Mouse (Mus musculus) heart, embryonic 15.5 days (tissue): ENCODE results near the gene Cers2. TPM values are rescaled to one million over a fixed set of nuclear protein-coding genes. Genes with fewer than 3 reads are reported as not detected.

ENCODE experiments used
- ATAC-seq: fragments of 200-750 bp; cut with Nextera tagmentation; replicated peaks from 2 replicates; pipeline ENCODE4 v1.8.0; 2017; ENCODE audit warnings: low read depth, moderate TSS enrichment; ENCODE audit not compliant: insufficient number of reproducible peaks, insufficient read depth, low FRiP score
- H3K27ac ChIP-seq: fragments of 300-500 bp; sonication (generic); 2 replicates; pipeline ENCODE4 v1.5.1; 2015; ENCODE audit warnings: mild to moderate bottlenecking, inconsistent platforms
- H3K27me3 ChIP-seq: fragments of 300-500 bp; sonication (generic); 2 replicates; pipeline ENCODE4 v1.6.1; 2015; ENCODE audit warnings: inconsistent platforms
- H3K36me3 ChIP-seq: fragments of 300-500 bp; sonication (generic); 2 replicates; pipeline ENCODE4 v1.6.1; 2015; ENCODE audit warnings: mild to moderate bottlenecking, inconsistent platforms
- H3K4me1 ChIP-seq: fragments of 300-500 bp; sonication (generic); replicated peaks from 2 replicates; pipeline ENCODE4 v1.6.1; 2015; ENCODE audit warnings: inconsistent platforms
- H3K4me2 ChIP-seq: fragments of 300-500 bp; sonication (generic); 2 replicates; pipeline ENCODE4 v1.6.1; 2015; ENCODE audit warnings: inconsistent platforms, mild to moderate bottlenecking, moderate library complexity
- H3K4me3 ChIP-seq: fragments of 300-500 bp; sonication (generic); 2 replicates; pipeline ENCODE4 v1.5.1; 2015; ENCODE audit warnings: mild to moderate bottlenecking, inconsistent platforms
- H3K9ac ChIP-seq: fragments of 300-500 bp; sonication (generic); 2 replicates; pipeline ENCODE4 v1.6.1; 2015; ENCODE audit warnings: mild to moderate bottlenecking, inconsistent platforms
- H3K9me3 ChIP-seq: fragments of 300-500 bp; sonication (generic); replicated peaks from 2 replicates; pipeline ENCODE4 v1.6.1; 2016; ENCODE audit warnings: inconsistent platforms
- WGBS: fragments of 180-500 bp; shearing (Covaris S2); methylation state at CpG from one replicate; pipeline ENCODE4 v1.1.7; 2015; ENCODE audit warnings: mixed read lengths; 5-methylcytosine and 5-hydroxymethylcytosine counted together
- polyA plus RNA-seq: library from polyadenylated mRNA; unstranded; fragments of >200 nt; fragmentation: Nextera tagmentation; extraction: Ambion mirVana; gene quantifications from 2 replicates; pipeline ENCODE4 v1.2.1, GENCODE M21; 2015

Cers2 gene
- polyA plus RNA-seq, 1 experiment from 2014 or later, result 120 TPM

DNA sequence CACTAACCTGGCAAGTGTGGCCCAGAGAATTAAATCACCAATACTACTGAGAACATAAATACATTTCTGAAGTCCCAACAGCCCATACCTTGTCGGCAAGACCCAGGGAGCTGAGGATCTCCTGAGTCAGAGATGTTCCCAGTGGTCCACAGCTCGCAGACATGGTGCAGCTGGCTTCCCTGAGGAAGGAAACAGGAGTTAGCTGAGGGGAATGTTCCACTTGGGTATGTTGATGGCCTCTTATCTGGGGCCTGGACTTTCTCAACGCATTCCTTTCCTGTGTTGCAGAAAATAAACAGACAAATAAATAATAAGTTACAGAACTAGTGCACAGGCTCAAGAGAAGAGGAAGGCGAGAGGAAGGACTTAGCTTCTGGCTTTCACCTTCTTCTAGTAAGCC, 8.3 kb upstream of the Cers2 start:
- Histone ChIP-seq H3K4me3 (no peak overlapping the region), H3K9me3 (no peaks in the 10 kb centered on the region), H3K9ac (no peak overlapping the region), H3K4me1 (peaks cover 7% of the 10 kb centered on the region), H3K4me2 (no peak overlapping the region), H3K36me3 (no peaks in the 10 kb centered on the region), H3K27me3 (no peaks in the 10 kb centered on the region), H3K27ac (no peak overlapping the region)
- ATAC-seq, result no peak
- WGBS, result 36% methylated on average over 4 of the region's 4 CpGs

DNA sequence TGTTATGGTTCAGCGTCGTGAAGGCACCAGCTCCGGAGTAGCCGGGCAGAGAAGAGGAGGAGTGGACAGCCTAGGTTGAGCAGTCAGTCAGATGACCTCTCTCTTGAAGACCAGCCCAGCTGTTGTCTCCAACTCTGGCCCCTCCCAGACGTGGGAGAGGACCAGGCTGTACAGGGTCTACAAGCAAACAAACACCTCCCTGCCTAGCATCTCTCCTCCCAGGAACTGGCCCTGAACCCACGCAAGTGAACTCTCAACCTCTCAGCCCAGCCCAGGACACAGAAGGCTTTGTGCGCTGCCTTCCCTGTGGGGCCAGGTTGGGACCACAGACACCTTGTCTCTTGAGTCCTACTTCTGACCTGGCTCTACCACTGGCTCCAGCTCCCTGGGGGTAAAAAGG, 7.5 kb upstream of the Cers2 start, which contains the start of gene Anxa9:
Gene Anxa9, minus strand, starts transcription at position 77 of the 400 bp plus-strand sequence.
- 0 out of 2 replicates have a peak, but pooled peaks have one; percentile 41 for ATAC-seq
- H3K9ac ChIP-seq, result no peak within 1 kb of the TSS
- no peak within 1 kb of the TSS for H3K27ac ChIP-seq
- H3K4me1 ChIP-seq, result peaks cover 7% of the 10 kb centered on the region
- no peak within 1 kb of the TSS for H3K4me3 ChIP-seq
- no peak within 1 kb of the TSS for H3K4me2 ChIP-seq
- WGBS, result 46% methylated on average over 7 of the region's 7 CpGs
- H3K9me3 ChIP-seq, result no peaks in the 10 kb centered on the region
- H3K36me3 ChIP-seq, result no peaks in the 10 kb centered on the region
- no peaks in the 10 kb centered on the region for H3K27me3 ChIP-seq

DNA sequence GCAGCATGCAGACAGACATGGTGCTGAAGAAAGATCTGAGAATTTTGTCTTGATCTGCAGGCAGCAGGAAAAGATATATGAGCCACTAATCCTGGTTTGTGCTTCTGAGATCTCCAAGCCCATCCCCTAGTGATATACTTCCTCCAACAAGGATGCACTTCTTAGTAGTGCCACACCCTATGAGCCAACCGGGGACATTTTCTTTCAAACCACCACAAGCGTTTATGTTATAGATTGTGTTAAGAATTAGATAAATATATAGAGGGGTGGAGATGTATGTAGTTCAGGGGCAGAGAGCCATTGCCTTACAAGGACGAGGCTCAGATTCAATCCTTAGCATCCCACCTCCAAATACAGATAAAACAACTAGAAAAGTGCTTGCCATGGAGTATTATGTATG, 4.1 kb upstream of the Cers2 start:
- H3K9ac ChIP-seq, result no peak overlapping the region
- no peak overlapping the region for H3K4me3 ChIP-seq
- ATAC-seq, result no peak
- no peaks in the 10 kb centered on the region for H3K9me3 ChIP-seq
- H3K27ac ChIP-seq, result no peak overlapping the region
- peaks cover 14% of the 10 kb centered on the region for H3K4me1 ChIP-seq
- no peak overlapping the region for H3K4me2 ChIP-seq
- H3K27me3 ChIP-seq, result no peaks in the 10 kb centered on the region
- 59% methylated on average over 3 of the region's 3 CpGs for WGBS
- no peaks in the 10 kb centered on the region for H3K36me3 ChIP-seq

DNA sequence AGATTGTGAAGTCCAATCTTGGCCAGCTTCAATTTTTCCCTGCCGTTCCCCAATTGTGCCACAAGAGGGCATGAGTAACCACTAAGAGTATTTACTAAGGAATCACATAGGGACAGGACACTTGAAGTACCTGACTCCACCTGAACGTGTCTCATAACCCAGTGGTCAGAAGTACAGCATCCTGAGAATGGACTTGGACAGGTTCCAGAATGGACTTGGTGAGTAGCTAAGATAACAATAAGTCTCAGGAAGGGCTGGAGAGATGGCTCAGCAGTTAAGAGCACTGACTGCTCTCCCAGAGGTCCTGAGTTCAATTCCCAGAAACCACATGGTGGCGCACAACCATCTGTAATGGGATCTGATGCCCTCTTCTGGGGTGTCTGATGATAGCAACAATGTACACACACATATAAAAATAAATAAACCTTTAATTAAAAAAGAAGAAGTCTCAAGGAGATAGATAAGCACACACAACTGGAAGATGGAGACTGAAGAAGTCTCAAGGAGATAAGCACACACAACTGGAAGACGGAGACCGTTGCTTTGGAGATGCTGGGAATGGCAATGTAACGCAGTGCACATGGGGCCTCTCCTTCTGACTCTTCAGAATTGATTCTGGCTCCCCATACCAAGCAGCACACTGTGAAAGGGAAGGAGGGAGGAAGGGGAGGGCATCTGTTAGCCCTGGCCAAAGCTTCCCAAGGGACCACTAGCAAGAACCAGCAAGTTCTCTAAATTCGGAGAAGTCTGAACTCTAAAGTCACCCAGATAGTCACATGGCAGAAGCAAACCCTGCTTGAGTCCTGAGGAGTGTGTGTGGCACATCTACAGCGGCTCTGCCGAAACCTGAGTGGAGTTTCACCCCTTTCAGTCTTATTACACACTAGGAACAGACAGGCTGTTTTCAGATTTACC, 3.4 kb upstream of the Cers2 start:
- no peak overlapping the region for H3K27ac ChIP-seq
- no peak for ATAC-seq
- H3K9ac ChIP-seq, result no peak overlapping the region
- peaks cover 20% of the 10 kb centered on the region for H3K4me1 ChIP-seq
- no peak overlapping the region for H3K4me3 ChIP-seq
- no peaks in the 10 kb centered on the region for H3K9me3 ChIP-seq
- no peaks in the 10 kb centered on the region for H3K27me3 ChIP-seq
- no peak overlapping the region for H3K4me2 ChIP-seq
- WGBS, result 64% methylated on average over 9 of the region's 9 CpGs
- H3K36me3 ChIP-seq, result no peaks in the 10 kb centered on the region

DNA sequence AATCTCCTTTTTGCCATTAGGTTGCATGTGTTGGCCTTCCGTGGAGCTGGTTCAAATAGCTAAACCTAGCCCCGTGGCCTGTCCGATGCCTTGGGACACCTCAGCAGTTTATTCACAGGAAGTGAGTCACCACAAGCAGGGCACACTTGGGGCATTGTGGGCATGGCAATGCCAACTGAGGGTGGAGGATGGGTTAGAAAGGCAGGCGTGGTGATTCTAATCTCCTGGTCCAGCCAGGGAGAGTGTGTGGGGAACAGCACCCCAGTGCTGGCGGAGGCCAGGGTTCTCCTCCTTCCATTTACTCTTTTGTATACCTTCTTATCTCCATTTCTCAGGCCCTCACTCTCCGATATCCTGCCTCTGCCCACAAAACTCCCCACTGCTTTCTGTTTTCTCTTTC, 2.0 kb upstream of the Cers2 start:
- no peak overlapping the region for H3K27ac ChIP-seq
- WGBS, result 62% methylated on average over 6 of the region's 6 CpGs
- H3K27me3 ChIP-seq, result no peaks in the 10 kb centered on the region
- H3K4me3 ChIP-seq, result no peak overlapping the region
- peaks cover 26% of the 10 kb centered on the region for H3K4me1 ChIP-seq
- H3K9me3 ChIP-seq, result no peaks in the 10 kb centered on the region
- H3K9ac ChIP-seq, result no peak overlapping the region
- H3K36me3 ChIP-seq, result no peaks in the 10 kb centered on the region
- ATAC-seq, result no peak
- H3K4me2 ChIP-seq, result no peak overlapping the region

DNA sequence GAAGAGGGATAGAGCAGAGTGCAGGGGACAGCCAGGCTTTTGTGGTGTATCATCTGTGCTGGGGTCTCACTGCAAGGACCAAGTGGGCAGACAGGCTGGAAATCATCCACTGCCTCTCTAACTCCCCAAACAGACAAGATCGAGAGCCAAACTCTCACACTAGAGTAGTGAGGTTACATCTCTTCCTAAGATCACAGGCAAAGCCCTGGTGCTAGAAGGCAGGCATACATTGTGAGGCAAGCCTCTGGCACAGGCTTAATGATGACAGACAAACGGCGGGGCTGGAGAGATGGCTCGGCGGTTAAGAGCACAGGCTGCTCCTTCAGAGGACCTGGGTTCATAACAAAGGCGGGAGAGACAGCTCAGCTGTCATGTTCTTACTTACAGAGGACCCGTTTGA, 1.1 kb upstream of the Cers2 start:
- no peaks in the 10 kb centered on the region for H3K27me3 ChIP-seq
- no peak overlapping the region for H3K27ac ChIP-seq
- no peak overlapping the region for H3K4me2 ChIP-seq
- peaks cover 33% of the 10 kb centered on the region for H3K4me1 ChIP-seq
- WGBS, result 49% methylated on average over 7 of the region's 7 CpGs
- H3K4me3 ChIP-seq, result no peak overlapping the region
- no peak for ATAC-seq
- H3K9me3 ChIP-seq, result no peaks in the 10 kb centered on the region
- H3K9ac ChIP-seq, result no peak overlapping the region
- no peaks in the 10 kb centered on the region for H3K36me3 ChIP-seq

DNA sequence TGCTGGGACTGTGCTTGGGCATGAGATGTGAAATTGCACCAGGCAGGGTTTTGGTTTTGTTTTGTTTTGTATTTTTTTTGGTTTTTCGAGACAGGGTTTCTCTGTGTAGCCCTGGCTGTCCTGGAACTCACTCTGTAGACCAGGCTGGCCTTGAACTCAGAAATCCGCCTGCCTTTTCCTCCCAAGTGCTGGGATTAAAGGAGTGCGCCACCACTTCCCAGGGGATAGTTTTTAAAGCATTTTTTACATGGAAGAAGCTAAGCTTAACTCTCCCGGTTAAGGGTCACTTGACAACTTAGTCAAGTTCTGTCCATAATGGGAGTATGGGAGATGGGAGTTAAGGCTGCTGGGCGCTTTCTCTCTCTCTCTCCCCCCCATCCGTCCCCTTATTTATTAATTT, 516 bp upstream of the Cers2 start:
- WGBS, result 72% methylated on average over 6 of the region's 6 CpGs
- Histone ChIP-seq H3K9me3 (no peaks in the 10 kb centered on the region), H3K4me2 (peak overlapping the region; percentile 92), H3K27me3 (no peaks in the 10 kb centered on the region), H3K9ac (no peak overlapping the region), H3K36me3 (no peaks in the 10 kb centered on the region), H3K4me1 (peaks cover 39% of the 10 kb centered on the region), H3K4me3 (peak overlapping the region; percentile 94), H3K27ac (no peak overlapping the region)
- ATAC-seq, result no peak

DNA sequence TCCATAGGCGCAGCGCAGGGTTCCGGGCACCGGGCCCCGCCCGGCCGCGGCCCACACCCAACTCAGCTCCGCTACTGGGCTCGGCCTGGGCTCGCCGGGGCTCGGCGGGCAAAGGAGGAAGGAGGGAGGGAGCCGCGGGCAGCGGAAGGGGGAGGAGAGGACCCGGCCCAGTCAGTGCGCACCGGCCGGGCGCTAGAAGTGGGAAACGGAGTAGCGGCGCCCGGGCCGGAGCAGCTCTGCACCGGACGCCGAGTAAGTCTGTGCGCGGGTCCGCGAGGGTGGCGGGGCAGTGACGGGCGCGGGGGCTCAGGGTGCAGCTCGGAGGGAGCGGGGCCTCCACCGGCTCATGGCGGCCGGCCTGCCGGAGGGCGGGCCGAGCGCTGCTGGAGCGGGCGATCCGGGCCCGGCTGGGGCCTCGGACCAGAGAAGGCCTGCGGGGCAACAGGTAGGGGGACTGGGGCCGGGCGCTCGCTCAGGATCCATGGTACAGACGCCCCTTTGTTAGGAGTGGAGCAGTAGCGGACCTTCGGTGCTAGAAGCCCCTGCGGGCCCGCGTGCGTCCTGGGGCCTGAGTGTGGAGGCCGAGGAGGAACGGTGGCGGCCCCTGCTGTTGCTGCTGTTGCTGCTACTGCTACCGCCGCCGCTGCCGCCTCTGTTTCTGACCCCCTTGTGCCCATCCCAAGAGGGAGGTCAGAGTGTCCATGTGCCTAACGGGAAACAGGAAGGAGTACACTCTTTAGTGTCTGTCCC, 678 bp downstream of the Cers2 start:
- Histone ChIP-seq H3K9me3 (no peaks in the 10 kb centered on the region), H3K9ac (peak overlapping the region; percentile 98), H3K4me3 (peak overlapping the region; percentile 94), H3K4me1 (peaks cover 42% of the 10 kb centered on the region), H3K27me3 (no peaks in the 10 kb centered on the region), H3K4me2 (peak overlapping the region; percentile 92), H3K27ac (peak overlapping the region; percentile 98), H3K36me3 (peaks cover 3% of the 10 kb centered on the region)
- peak; percentile 94 for ATAC-seq
- WGBS, result under 1% methylated on average over 71 of the region's 71 CpGs

DNA sequence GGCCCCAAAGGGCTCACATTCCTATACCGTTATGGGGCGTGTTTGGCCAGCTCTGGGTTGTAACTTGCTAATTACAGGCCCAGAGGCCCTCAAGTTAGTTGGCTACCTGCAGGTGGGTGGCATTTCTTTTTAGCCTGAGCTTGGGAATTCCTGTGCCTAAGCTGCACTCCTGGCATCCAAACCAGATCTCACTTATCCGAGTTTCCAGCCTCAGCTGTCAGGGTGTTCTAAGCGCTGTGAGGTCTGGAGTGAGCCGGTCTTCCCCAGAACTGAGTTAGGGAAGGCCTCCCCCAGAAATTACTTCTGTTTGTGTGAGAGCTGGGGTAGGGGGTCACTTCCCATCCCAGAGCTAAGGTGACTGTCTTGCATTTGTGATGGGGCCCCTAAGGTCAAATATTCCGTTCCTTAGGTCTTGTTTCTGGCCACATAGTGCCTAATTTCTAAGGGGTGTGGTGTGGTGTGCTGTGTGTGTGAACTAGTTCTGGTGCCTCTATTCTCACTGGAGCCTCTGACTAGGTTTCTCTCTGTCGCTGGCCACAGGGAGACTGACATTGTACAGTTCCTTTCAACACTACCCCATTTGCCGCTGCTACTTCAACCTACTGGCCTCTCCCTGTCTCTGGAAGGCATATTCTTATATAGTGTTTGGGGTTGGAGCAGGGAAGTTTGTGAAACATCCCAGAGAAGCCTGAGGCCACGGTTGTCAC, 1.4 kb downstream of the Cers2 start:
- Histone ChIP-seq H3K27ac (peak overlapping the region; percentile 98), H3K9ac (peak overlapping the region; percentile 98), H3K4me3 (peak overlapping the region; percentile 94), H3K9me3 (no peaks in the 10 kb centered on the region), H3K36me3 (peaks cover 11% of the 10 kb centered on the region), H3K4me2 (peak overlapping the region; percentile 92), H3K27me3 (no peaks in the 10 kb centered on the region), H3K4me1 (peaks cover 42% of the 10 kb centered on the region)
- WGBS, result 8% methylated on average over 9 of the region's 9 CpGs
- ATAC-seq, result no peak

DNA sequence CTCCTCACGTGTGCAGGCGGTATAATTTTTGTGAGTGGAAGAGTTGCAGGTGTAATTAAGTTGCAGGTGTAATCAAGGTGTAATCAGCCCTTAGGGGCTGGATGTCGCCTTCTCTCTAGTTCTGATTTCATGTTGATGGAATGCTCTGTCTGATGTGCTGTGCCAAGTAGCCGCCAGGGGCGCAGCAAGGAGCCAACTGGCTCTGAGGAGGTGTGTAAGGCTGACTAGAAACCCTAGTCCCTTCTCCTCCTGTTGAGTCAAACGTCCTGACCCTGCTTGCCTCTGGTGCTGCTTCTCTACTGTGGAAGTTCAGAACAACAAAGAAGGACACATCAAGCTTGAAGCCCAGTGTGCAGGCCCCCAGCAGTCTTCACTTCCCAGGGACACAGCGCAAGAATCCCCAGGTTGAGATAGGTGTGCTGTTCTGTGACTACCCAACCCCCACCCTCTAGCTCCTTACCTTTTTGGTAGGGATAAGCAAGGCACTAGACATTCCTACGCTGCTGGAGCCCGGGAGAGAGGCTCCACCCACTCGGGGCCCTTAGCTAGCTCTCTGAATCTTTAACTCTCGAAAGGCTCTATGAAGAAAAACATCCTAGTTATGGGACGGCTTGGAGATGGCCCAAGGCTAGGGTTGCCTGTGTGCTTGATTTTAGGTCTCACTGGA, 3.0 kb downstream of the Cers2 start:
- H3K27me3 ChIP-seq, result no peaks in the 10 kb centered on the region
- H3K4me2 ChIP-seq, result peak overlapping the region; percentile 50
- peak overlapping the region; percentile 20 for H3K4me3 ChIP-seq
- 12% methylated on average over 12 of the region's 12 CpGs for WGBS
- peaks cover 40% of the 10 kb centered on the region for H3K4me1 ChIP-seq
- no peaks in the 10 kb centered on the region for H3K9me3 ChIP-seq
- H3K36me3 ChIP-seq, result peaks cover 26% of the 10 kb centered on the region
- H3K9ac ChIP-seq, result 0 out of 2 replicates have a peak overlapping the region, but pooled peaks have one; percentile 28
- peak overlapping the region; percentile 71 for H3K27ac ChIP-seq
- ATAC-seq, result no peak

DNA sequence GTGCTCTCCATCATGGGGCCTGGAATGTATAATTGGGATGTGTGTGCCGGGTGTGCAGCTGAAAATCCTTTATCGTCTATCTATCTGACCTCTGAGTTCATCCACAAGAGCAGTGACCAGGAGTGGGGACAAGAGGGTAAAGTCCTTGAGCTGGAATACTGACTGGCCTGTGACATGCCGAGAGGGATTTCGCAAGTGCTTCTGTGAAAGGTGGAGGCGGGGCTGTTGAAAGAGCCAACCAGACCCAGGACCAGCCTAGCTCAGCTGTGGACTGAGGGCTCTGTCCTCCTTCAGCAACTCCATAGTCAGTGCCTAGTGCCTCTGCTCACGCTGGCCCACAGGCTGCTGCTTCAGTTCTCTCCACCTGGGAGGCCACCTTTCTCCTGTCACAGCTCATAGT, 4.0 kb downstream of the Cers2 start:
- Histone ChIP-seq H3K4me3 (no peak overlapping the region), H3K4me1 (peaks cover 37% of the 10 kb centered on the region), H3K27ac (peak overlapping the region; percentile 71), H3K4me2 (no peak overlapping the region), H3K9me3 (no peaks in the 10 kb centered on the region), H3K9ac (no peak overlapping the region), H3K27me3 (no peaks in the 10 kb centered on the region), H3K36me3 (peaks cover 35% of the 10 kb centered on the region)
- 29% methylated on average over 6 of the region's 6 CpGs for WGBS
- ATAC-seq, result no peak
